7 mouse cellular contexts compared by ENCODE assay signal in the genomic region with DNA sequence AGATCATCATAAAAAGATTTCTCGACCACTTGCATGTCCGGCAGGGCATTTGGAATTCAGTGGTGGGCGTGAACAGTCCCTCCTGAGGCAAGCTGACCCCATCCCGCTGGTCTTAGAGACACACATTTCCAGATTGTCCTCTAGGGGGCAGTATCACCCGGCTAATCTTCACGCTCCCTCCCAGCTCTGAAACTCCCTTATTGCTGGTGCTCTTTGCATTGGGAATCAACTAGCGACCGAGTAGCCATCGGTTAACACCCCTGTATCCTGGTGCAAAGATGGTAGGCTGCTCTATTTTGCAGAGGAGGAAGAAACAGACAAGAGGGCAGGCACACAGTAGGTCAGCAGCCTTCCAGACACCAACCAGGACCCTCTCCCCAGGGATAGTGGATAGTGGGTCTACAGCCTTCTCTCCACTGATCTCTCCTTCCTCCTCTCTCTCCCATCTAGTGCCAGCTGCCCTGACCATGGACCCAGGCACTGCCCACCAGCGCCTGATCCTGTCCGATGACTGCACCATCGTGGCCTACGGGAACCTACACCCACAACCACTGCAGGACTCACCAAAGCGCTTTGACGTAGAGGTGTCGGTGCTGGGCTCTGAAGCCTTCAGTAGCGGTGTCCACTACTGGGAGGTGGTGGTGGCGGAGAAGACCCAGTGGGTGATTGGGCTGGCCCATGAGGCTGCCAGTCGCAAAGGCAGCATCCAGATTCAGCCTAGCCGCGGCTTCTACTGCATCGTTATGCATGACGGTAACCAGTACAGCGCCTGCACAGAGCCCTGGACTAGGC. TPM values are rescaled to one million over a fixed set of nuclear protein-coding genes. Genes with fewer than 3 reads are reported as not detected.
A peak's percentile ranks its signal among the peaks of the same experiment; 100 is the strongest.
DNase-seq lines count a peak whose midpoint lies in the region; ATAC-seq and TF ChIP-seq lines count a peak whose summit lies in the region.

No protein-coding gene starts in this region.

- peak; percentile 87 for TF ChIP-seq CTCF in lung, postnatal 0 days (IDR thresholded peaks at IDR 0.05)
- TF ChIP-seq CTCF in stomach, postnatal 0 days (IDR thresholded peaks at IDR 0.05; ENCODE audit: low read depth) = peak; percentile 87

- no peak overlapping the region for H3K9ac ChIP-seq in hindbrain, embryonic 15.5 days
- H3K9ac ChIP-seq in lung, postnatal 0 days (replicated peaks; ENCODE audit: low read depth) = no peak overlapping the region
- H3K9ac ChIP-seq in stomach, postnatal 0 days (ENCODE audit: low read length) = no peak overlapping the region

- ATAC-seq in hindbrain, embryonic 15.5 days (ENCODE audit: low FRiP score, low read depth) = peak; percentile 57; the same call in 1 of the 2 replicates
- peak; percentile 56 for ATAC-seq in lung, postnatal 0 days
- ATAC-seq in stomach, postnatal 0 days (ENCODE audit: low FRiP score, low TSS enrichment) = 0 out of 2 replicates have a peak, but pooled peaks have one; percentile 24

- no peak overlapping the region for H3K4me2 ChIP-seq in hindbrain, embryonic 15.5 days
- H3K4me2 ChIP-seq in lung, postnatal 0 days (replicated peaks; ENCODE audit: low read depth, low read length) = no peak overlapping the region
- no peak overlapping the region for H3K4me2 ChIP-seq in stomach, postnatal 0 days (replicated peaks; ENCODE audit: low read depth)

- DNase-seq in ovary, postnatal 14 days (ENCODE audit: low spot score) = peak; percentile 34
- no peak for DNase-seq in ovary, adult 18-20 months (ENCODE audit: low spot score)
- DNase-seq in adipocyte (ENCODE audit: low spot score) = peak; percentile 72
- DNase-seq in cerebellum, postnatal 36 days = peak; percentile 65 to 77
- DNase-seq in lung, postnatal 0 days (ENCODE audit: low spot score) = peak; percentile 85
- DNase-seq in stomach, postnatal 0 days (ENCODE audit: low spot score) = peak; percentile 57

- no peak for TF ChIP-seq EP300 in lung, postnatal 0 days (IDR thresholded peaks at IDR 0.05)
- TF ChIP-seq EP300 in stomach, postnatal 0 days (optimal IDR thresholded peaks at IDR 0.05) = no peak

- no peaks in the 10 kb centered on the region for H3K9me3 ChIP-seq in hindbrain, embryonic 15.5 days
- H3K9me3 ChIP-seq in lung, postnatal 0 days (ENCODE audit: low read length) = no peaks in the 10 kb centered on the region
- no peaks in the 10 kb centered on the region for H3K9me3 ChIP-seq in stomach, postnatal 0 days (ENCODE audit: control insufficient read depth, low read length)

- H3K27ac ChIP-seq in hindbrain, embryonic 15.5 days (replicated peaks) = no peak overlapping the region
- H3K27ac ChIP-seq in lung, postnatal 0 days (ENCODE audit: low read length) = no peak overlapping the region
- no peak overlapping the region for H3K27ac ChIP-seq in stomach, postnatal 0 days (replicated peaks)

- H3K27me3 ChIP-seq in hindbrain, embryonic 15.5 days = no peaks in the 10 kb centered on the region
- H3K27me3 ChIP-seq in lung, postnatal 0 days (replicated peaks; ENCODE audit: insufficient read depth, low read length) = no peaks in the 10 kb centered on the region
- no peaks in the 10 kb centered on the region for H3K27me3 ChIP-seq in stomach, postnatal 0 days (ENCODE audit: control insufficient read depth, insufficient read depth, low read length)

- no peak overlapping the region for H3K4me3 ChIP-seq in hindbrain, embryonic 15.5 days
- no peak overlapping the region for H3K4me3 ChIP-seq in lung, postnatal 0 days (ENCODE audit: low read depth, low read length)
- no peak overlapping the region for H3K4me3 ChIP-seq in stomach, postnatal 0 days (ENCODE audit: low read depth, low read length)

- 64% methylated on average over 24 of the region's 24 CpGs for WGBS in hindbrain, embryonic 15.5 days
- WGBS in lung, postnatal 0 days = 62% methylated on average over 24 of the region's 24 CpGs
- WGBS in stomach, postnatal 0 days = 63% methylated on average over 24 of the region's 24 CpGs

- H3K36me3 ChIP-seq in hindbrain, embryonic 15.5 days = peaks cover 11% of the 10 kb centered on the region; the same call in 1 of the 2 replicates
- H3K36me3 ChIP-seq in lung, postnatal 0 days (ENCODE audit: insufficient read depth, low read length) = no peaks in the 10 kb centered on the region
- H3K36me3 ChIP-seq in stomach, postnatal 0 days (ENCODE audit: control insufficient read depth, insufficient read depth, low read length) = no peaks in the 10 kb centered on the region; the same call in 1 of the 2 replicates

- peaks cover 11% of the 10 kb centered on the region; the same call in 1 of the 2 replicates for H3K4me1 ChIP-seq in hindbrain, embryonic 15.5 days (replicated peaks)
- H3K4me1 ChIP-seq in lung, postnatal 0 days (ENCODE audit: insufficient read depth, low read depth, low read length) = no peaks in the 10 kb centered on the region
- H3K4me1 ChIP-seq in stomach, postnatal 0 days (replicated peaks; ENCODE audit: control insufficient read depth, insufficient read depth) = 0 out of 2 replicates have a peak, but pooled peaks cover 2% of the 10 kb centered on the region

RNA-seq across cellular contexts. Expression of a gene that starts 25.4 kb away (rescaled TPM):
- polyA plus RNA-seq in hindbrain, embryonic 15.5 days (2015; fragmentation: Nextera tagmentation; extraction: Ambion mirVana) = 24.6 and 28.4 TPM in 2 replicates
- polyA plus RNA-seq in lung, postnatal 0 days (2015; fragmentation: Nextera tagmentation; extraction: Ambion mirVana) = 2.5 and 3.3 TPM in 2 replicates
- polyA plus RNA-seq in stomach, postnatal 0 days (2015; fragmentation: Nextera tagmentation; extraction: Ambion mirVana) = 2.6 and 3.5 TPM in 2 replicates

RNA-seq across cellular contexts. Expression of a gene that starts 53.5 kb away (rescaled TPM):
- 17.3 and 21.9 TPM in 2 replicates for polyA plus RNA-seq in hindbrain, embryonic 15.5 days (2015; fragmentation: Nextera tagmentation; extraction: Ambion mirVana)
- polyA plus RNA-seq in lung, postnatal 0 days (2015; fragmentation: Nextera tagmentation; extraction: Ambion mirVana) = 39.0 and 42.2 TPM in 2 replicates
- polyA plus RNA-seq in stomach, postnatal 0 days (2015; fragmentation: Nextera tagmentation; extraction: Ambion mirVana) = 10.8 and 12.3 TPM in 2 replicates
